Mouse (Mus musculus): Measurements from ENCODE around the gene Irx3. TPM values are rescaled to one million over a fixed set of nuclear protein-coding genes. Genes with fewer than 3 reads are reported as not detected.

Irx3 gene
- polyA plus RNA-seq, 1 experiment from 2014 or later = 1.4 TPM

DNA sequence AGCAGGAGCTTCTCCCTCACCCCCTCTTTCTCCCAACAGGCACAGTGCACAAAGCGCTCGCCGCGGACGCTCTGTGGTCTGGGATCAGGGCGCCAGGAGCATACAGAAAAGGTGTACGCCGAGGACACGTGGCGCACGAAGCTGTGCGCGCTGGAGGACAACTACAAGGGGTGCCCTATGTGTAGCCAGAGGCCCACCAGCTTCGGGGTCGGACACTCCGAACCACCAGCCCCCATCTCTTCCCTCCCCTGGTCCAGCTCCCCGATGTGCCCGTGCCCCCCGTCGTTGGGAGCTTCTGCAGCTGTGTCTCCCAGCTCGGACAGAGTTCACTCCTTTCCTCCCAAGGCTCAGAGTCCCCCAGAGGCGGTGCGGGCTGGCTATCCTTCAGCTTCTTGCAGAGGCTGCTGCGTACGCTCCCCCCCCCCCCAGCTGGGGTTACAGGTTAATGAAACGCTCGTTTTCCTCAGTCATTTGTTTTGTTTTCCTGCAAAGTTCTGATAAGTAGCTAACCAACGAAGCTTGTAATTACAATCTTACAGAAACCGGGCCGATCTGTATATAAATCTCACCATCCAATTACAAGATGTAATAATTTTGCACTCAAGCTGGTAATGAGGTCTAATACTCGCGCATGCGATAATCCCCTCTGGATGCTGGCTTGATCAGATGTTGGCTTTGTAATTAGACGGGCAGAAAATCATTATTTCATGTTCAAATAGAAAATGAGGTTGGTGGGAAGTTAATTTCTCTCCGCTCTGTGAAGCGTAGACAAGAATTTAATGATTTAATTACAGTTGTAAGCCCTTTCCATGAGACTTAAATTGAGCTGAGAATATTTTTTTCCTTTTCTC is 2.8 kb upstream of the Irx3 start:
- peaks cover 7% of the 10 kb centered on the region for H3K4me1 ChIP-seq (ENCODE audit: control insufficient read depth, insufficient read depth, low read length)
- no peak overlapping the region for H3K4me3 ChIP-seq (ENCODE audit: low read depth, low read length)
- no peak for ATAC-seq
- H3K36me3 ChIP-seq (ENCODE audit: control insufficient read depth, insufficient read depth, low read length) = no peaks in the 10 kb centered on the region
- H3K27ac ChIP-seq (ENCODE audit: low read depth, low read length) = no peak overlapping the region
- WGBS = under 1% methylated on average over 36 of the region's 36 CpGs
- no peaks in the 10 kb centered on the region for H3K9me3 ChIP-seq (replicated peaks; ENCODE audit: control insufficient read depth, low read length)
- H3K27me3 ChIP-seq (replicated peaks; ENCODE audit: control insufficient read depth, insufficient read depth, low read length) = peaks cover 91% of the 10 kb centered on the region
- DNase-seq (ENCODE audit: low spot score) = peak; percentile 27
- H3K4me2 ChIP-seq (ENCODE audit: low read length) = peak overlapping the region; percentile 32; the same call in 1 of the 2 replicates
- no peak overlapping the region for H3K9ac ChIP-seq (ENCODE audit: low read length)

DNA sequence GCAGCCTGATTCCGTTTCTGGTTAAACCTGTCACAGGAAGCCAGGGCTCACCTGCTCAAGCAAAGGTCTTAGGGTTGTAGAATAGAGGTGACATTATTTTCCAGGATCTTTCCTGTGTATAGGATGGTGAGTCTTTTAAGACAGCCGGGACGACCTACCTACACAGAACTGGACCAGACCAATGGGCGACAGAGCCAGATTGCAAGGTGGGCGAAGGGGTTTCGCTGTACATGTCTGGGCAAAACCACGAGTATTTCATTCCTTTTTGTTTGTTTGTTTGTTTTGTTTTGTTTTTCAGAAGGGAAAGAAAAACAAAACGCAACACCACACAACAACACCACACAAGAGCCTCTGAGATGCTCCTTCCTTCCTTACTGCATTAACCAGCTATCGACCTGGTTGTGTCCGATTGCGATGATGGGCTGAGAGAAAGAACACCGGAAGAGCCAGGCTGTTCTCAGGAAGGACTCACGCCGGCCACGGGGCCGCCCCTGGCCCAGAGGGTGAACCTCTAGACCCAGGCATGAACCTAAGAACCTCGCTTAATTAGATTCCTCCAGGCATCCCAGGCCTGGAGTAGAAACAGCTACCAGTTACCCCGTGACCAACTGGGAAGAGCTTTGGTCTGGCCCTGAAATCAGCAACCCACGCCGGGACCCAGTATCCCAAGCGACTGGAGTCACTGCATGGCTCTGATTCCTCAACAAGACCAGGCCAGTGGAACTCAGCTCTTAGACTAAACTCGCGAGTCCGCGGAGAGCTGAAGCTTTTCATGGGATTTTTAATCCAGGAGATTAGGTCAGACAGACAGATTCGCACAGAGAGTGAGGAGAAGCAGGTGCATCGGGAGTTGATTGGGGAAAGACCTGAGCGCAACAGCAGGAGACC is 1.9 kb upstream of the Irx3 start:
- no peak overlapping the region for H3K9ac ChIP-seq (ENCODE audit: low read length)
- H3K4me3 ChIP-seq (ENCODE audit: low read depth, low read length) = no peak overlapping the region
- H3K4me2 ChIP-seq (ENCODE audit: low read length) = no peak overlapping the region
- DNase-seq (ENCODE audit: low spot score) = no peak
- H3K9me3 ChIP-seq (replicated peaks; ENCODE audit: control insufficient read depth, low read length) = no peaks in the 10 kb centered on the region
- no peak overlapping the region for H3K27ac ChIP-seq (ENCODE audit: low read depth, low read length)
- ATAC-seq = no peak
- no peaks in the 10 kb centered on the region for H3K36me3 ChIP-seq (ENCODE audit: control insufficient read depth, insufficient read depth, low read length)
- 4% methylated on average over 28 of the region's 28 CpGs for WGBS
- peaks cover 91% of the 10 kb centered on the region for H3K27me3 ChIP-seq (replicated peaks; ENCODE audit: control insufficient read depth, insufficient read depth, low read length)
- peaks cover 7% of the 10 kb centered on the region for H3K4me1 ChIP-seq (ENCODE audit: control insufficient read depth, insufficient read depth, low read length)

DNA sequence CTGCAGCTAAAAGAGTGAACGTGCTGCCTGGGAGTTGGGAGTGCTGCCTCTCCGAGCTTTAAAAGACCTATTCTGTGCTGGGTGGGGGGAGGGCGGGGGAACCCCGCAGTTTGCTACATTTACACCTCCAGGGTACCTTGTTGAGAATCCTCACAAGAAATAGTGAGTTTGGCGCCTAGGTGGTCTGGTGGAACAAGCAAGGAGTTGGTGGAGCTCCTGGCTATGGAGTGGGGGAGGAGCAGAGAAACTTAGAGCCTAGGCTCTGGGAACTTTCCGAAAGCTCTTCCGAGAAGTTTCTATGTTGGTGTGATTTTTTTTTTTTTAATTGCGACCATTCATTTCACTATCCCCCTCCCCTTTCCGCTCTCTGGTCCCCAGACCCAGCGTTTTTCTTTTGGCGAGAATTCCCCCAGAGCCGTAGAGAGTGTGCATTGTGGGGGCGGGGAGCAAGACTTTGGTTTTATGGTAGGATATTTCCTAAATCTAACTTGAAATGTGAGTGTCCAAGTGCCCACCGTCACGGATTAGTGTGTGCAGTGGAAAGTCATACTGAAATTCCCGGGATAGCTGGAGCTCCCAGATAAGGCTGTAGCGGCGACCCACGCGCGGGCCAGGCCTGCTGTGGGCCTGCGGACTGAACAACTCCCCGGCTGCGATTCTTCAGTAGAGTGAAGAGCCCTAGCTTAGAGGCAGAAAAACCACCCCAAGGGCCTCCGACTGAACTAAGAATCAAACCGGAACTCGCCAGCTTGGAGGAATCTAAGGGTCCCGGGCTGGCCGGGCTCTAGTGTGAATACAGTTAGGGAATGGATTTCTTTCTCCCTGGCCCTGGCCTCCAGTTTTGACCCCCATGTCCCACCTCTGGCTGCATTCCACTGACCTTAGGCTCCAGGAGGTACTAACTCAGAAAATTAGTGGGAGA is 795 bp upstream of the Irx3 start:
- peaks cover 91% of the 10 kb centered on the region for H3K27me3 ChIP-seq (replicated peaks; ENCODE audit: control insufficient read depth, insufficient read depth, low read length)
- peak overlapping the region; percentile 40; the same call in 1 of the 2 replicates for H3K4me3 ChIP-seq (ENCODE audit: low read depth, low read length)
- no peak overlapping the region for H3K27ac ChIP-seq (ENCODE audit: low read depth, low read length)
- no peak overlapping the region for H3K9ac ChIP-seq (ENCODE audit: low read length)
- WGBS = under 1% methylated on average over 29 of the region's 29 CpGs
- no peak for ATAC-seq
- H3K4me2 ChIP-seq (ENCODE audit: low read length) = peak overlapping the region; percentile 76
- DNase-seq (ENCODE audit: low spot score) = peak; percentile 20
- H3K36me3 ChIP-seq (ENCODE audit: control insufficient read depth, insufficient read depth, low read length) = no peaks in the 10 kb centered on the region
- no peaks in the 10 kb centered on the region for H3K9me3 ChIP-seq (replicated peaks; ENCODE audit: control insufficient read depth, low read length)
- H3K4me1 ChIP-seq (ENCODE audit: control insufficient read depth, insufficient read depth, low read length) = peaks cover 10% of the 10 kb centered on the region

DNA sequence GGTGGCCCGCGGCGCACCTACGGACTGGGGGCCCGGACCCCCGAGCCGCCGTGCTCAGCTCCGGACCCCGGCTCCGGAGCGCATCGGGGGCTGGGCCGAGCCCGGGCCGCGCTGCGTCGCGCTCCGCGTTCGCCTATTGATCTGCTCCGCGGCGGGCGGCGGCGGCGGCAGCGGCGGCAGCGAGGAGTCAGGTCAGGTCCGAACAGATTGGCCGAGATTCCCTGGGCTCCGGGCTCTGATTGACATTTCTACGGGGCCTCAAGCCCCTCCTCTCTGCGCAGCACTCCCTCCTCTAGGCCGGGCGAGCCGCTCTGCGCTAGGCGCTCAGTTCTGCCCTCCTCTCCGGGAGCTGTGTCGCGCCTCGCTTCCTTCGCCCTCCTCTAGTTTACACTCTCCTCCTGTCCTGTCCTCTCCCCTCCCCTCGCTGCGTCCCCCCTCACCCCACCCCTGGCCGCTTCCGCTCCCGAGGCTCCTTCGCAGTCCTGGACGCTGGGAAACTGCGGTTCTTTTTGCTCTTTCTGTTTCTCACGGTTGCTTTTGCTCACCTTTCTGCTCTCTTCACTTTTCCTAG is 541 bp downstream of the Irx3 start:
- DNase-seq (ENCODE audit: low spot score) (peak; percentile 54), ATAC-seq (peak; percentile 69)
- Histone ChIP-seq H3K9ac (ENCODE audit: low read length) (peak overlapping the region; percentile 58), H3K27me3 (replicated peaks; ENCODE audit: control insufficient read depth, insufficient read depth, low read length) (peaks cover 92% of the 10 kb centered on the region), H3K36me3 (ENCODE audit: control insufficient read depth, insufficient read depth, low read length) (no peaks in the 10 kb centered on the region), H3K4me1 (ENCODE audit: control insufficient read depth, insufficient read depth, low read length) (peaks cover 10% of the 10 kb centered on the region), H3K4me2 (ENCODE audit: low read length) (peak overlapping the region; percentile 76), H3K27ac (ENCODE audit: low read depth, low read length) (peak overlapping the region; percentile 48; the same call in 1 of the 2 replicates), H3K9me3 (replicated peaks; ENCODE audit: control insufficient read depth, low read length) (no peaks in the 10 kb centered on the region), H3K4me3 (ENCODE audit: low read depth, low read length) (peak overlapping the region; percentile 40)
- WGBS = under 1% methylated on average over 39 of the region's 57 CpGs

DNA sequence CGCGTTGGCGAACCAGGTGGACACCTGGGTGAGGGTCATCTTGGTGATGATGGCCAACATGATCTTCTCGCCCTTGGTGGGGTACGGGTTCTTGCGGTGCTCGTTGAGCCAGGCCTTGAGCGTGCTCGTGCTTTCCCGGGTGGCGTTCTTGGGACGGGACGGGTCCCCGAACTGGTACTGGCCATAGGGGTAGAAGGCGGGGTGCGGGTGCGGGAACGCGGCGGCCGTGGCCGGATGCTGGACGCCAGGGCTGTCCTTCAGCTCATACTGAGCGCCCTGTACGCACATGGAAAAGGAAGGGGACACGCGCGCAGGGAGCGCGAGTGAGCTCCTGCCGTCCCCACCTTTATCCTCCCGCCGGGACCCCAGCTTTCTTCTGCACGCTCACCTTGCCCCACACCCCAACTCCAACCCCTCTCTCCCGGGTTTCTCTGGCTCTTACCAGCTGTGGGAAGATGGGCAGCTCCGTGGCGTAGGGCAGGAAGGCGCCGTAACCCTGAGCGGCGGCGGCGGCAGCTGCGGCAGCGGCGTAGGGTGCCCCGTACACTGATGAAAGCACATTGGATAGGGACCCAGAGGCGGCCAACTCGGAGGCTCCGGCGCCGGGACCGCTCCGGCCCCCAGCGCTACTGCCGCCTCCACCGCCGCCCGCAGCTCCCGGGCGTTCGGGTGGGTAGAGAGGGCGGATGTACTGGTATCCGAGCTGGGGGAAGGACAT is 1.2 kb downstream of the Irx3 start:
- DNase-seq (ENCODE audit: low spot score) (peak; percentile 26), ATAC-seq (peak; percentile 22; the same call in 1 of the 2 replicates)
- H3K27ac ChIP-seq (ENCODE audit: low read depth, low read length) = peak overlapping the region; percentile 48; the same call in 1 of the 2 replicates
- H3K9me3 ChIP-seq (replicated peaks; ENCODE audit: control insufficient read depth, low read length) = no peaks in the 10 kb centered on the region
- H3K4me1 ChIP-seq (ENCODE audit: control insufficient read depth, insufficient read depth, low read length) = peaks cover 10% of the 10 kb centered on the region
- peak overlapping the region; percentile 40 for H3K4me3 ChIP-seq (ENCODE audit: low read depth, low read length)
- H3K36me3 ChIP-seq (ENCODE audit: control insufficient read depth, insufficient read depth, low read length) = no peaks in the 10 kb centered on the region
- peak overlapping the region; percentile 58 for H3K9ac ChIP-seq (ENCODE audit: low read length)
- peaks cover 96% of the 10 kb centered on the region for H3K27me3 ChIP-seq (replicated peaks; ENCODE audit: control insufficient read depth, insufficient read depth, low read length)
- WGBS = 1% methylated on average over 60 of the region's 64 CpGs
- H3K4me2 ChIP-seq (ENCODE audit: low read length) = peak overlapping the region; percentile 76

DNA sequence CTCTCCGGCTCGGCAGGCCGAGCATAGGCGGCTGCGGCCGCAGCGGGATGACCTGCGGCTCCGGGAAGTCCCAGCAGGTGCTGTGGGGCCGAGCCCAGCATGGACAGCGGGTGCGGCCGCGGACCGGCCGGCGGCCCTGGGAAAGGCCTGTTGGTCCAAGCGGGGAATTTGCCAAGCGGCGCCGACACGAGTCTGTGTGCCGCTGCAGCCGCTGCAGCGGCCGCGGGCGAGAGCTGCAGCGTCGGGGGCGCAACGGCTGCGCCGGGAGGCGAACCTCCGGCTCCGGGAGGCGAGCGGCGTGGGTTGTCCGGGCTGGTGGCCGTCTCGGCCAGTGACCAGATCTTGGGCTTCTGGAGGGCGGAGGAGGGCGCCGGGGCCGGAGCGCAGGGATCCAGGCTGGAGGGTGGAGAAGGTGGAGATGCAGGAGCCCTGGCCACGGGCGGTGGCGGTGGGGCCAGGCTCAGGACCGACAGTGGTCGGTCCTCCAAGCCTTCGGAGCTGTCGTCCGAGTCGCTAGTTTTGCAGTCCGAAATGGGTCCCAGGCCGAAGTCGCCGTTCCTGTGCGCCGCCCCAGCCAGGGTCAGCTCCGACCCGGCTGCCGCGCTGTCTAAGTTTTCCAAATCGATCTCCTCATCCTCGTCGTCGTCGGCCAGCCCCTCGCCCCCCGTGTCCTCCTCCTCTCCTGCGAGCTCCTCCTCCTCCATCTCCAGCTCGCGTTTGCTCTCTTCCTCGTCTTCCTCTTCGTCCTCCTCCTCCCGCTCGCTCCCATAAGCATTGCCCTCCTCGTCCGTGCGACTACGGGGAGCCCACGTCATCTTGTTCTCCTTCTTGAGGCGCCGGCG is 2.0 kb downstream of the Irx3 start:
- Histone ChIP-seq H3K9me3 (replicated peaks; ENCODE audit: control insufficient read depth, low read length) (no peaks in the 10 kb centered on the region), H3K27ac (ENCODE audit: low read depth, low read length) (no peak overlapping the region)

DNA sequence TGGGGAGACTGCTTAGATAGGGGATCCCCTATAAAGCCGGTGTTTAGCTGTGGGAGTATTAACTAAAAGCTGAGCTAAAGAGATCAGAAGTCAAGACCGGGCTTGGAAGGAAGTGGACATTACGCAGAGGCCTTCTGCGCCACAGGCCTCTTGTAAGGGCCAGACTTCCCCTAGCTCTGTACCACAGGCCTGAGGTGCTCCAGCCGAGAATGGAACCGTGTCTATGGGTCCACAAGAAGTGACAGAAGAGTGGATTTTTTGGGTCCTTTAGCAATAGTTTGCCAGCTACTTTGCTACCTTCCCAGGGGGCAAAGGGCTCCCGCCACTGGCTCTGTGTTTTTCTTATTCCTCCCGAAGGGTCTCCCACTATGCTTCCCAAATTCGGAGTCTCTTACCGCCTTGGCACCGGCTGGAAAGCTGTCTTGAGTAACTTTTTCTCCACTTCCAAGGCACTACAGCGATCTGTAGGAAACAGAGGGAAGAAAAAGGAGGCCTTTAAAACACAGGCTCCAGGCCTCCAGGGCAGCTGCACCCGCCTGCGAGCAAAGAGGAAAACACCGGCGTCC is 2.8 kb downstream of the Irx3 start:
- no peak overlapping the region; the same call in 1 of the 2 replicates for H3K9ac ChIP-seq (ENCODE audit: low read length)

More for the DNA sequence above, 2.0 kb downstream of the Irx3 start:
- Histone ChIP-seq H3K4me1 (ENCODE audit: control insufficient read depth, insufficient read depth, low read length) (peaks cover 10% of the 10 kb centered on the region), H3K9ac (ENCODE audit: low read length) (peak overlapping the region; percentile 40), H3K36me3 (ENCODE audit: control insufficient read depth, insufficient read depth, low read length) (no peaks in the 10 kb centered on the region), H3K4me3 (ENCODE audit: low read depth, low read length) (peak overlapping the region; percentile 40), H3K4me2 (ENCODE audit: low read length) (peak overlapping the region; percentile 76), H3K27me3 (replicated peaks; ENCODE audit: control insufficient read depth, insufficient read depth, low read length) (peaks cover 95% of the 10 kb centered on the region)
- peak; percentile 29 for DNase-seq (ENCODE audit: low spot score)
- no peak for ATAC-seq
- WGBS = under 1% methylated on average over 86 of the region's 89 CpGs

More for the DNA sequence above, 2.8 kb downstream of the Irx3 start:
- ATAC-seq (no peak), DNase-seq (ENCODE audit: low spot score) (peak; percentile 13)
- Histone ChIP-seq H3K27ac (ENCODE audit: low read depth, low read length) (no peak overlapping the region), H3K27me3 (replicated peaks; ENCODE audit: control insufficient read depth, insufficient read depth, low read length) (peaks cover 89% of the 10 kb centered on the region), H3K9me3 (replicated peaks; ENCODE audit: control insufficient read depth, low read length) (no peaks in the 10 kb centered on the region), H3K4me2 (ENCODE audit: low read length) (peak overlapping the region; percentile 76), H3K4me3 (ENCODE audit: low read depth, low read length) (peak overlapping the region; percentile 40), H3K36me3 (ENCODE audit: control insufficient read depth, insufficient read depth, low read length) (no peaks in the 10 kb centered on the region), H3K4me1 (ENCODE audit: control insufficient read depth, insufficient read depth, low read length) (peaks cover 10% of the 10 kb centered on the region)
- 12% methylated on average over 16 of the region's 16 CpGs for WGBS
